Mouse (Mus musculus) kidney, postnatal 4 days (tissue): Measurements from ENCODE around the gene Cd209a.
"Not testable (repeated sequence)": the region's sequence is repeated elsewhere in the genome, so short reads cannot be mapped to it uniquely, and the experiment has no call there.

Experiments used
- DNase-seq, 2 experiments: peaks; one replicate each; pipeline ENCODE4 v3.0.0; 2021; ENCODE audit warnings: mixed read lengths in 2 of 2

Gene Cd209a

DNA sequence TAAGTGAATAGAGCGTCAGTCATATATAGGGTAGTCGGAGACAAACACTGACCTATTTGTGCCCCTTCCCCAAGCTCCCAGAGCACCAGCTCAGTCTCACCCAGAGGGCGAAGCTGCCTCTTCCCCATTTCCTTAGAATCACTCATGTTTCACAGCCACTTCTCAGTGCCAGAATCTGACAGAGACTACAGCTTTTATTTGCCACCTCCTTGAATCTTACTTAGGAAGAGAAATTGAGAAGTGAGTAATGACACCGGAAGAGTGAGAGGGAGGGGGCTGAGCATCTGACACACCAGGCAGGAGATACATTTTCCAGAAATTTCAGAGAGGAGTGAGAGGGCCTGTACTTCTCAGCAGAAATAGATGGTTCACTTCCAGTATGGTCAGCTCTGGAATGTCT lies at the start of gene Cd209a:
Gene Cd209a, minus strand, starts transcription at position 224 of the 400 bp plus-strand sequence.
- no peak for DNase-seq

DNA sequence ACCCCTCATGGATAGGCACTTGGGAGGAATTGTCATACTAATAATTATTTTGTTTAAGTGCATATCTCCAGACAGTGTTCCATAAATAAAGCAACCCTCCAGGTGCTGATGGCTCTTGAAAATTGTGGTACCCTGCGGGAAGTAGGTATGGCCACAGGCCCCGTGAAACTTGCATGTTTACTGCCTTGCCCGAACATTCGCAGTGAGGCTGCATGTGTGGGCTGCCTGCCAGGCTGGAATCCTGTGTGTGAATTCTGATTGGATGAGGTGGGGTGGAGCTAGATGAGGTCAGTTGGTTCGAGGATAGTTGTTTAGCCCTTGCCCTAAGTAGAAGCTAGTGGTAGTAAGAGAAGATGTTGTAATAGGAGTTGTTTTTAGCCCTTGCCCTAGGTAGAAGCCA lies 19.9 kb upstream of the Cd209a start:
- not testable (repeated sequence) for DNase-seq

DNA sequence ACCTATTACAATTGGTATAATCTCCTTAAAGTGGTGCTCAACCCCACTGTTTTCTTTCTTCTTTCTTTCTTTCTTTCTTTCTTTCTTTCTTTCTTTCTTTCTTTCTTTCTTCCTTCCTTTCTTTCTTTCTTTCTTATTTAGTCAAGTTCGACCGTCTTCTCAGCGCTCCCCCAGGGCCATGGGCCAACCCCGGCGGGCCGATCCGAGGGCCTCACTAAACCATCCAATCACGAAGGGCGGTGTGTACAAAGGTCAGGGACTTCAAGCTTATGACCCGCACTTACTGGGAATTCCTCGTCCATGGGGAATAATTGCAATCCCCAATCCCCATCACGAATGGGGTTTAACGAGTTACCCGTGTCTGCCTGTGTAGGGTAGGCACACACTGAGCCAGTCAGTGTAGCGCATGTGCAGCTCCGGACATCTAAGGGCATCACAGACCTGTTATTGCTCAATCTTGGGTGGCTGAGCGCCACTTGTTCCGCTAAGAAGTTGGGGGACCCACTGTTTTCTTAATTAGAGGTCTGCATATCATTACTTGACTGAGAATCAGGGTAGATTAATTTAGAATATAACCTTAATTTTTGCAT lies 5.6 kb upstream of the Cd209a start:
- DNase-seq, result peak; percentile 72 to 76

DNA sequence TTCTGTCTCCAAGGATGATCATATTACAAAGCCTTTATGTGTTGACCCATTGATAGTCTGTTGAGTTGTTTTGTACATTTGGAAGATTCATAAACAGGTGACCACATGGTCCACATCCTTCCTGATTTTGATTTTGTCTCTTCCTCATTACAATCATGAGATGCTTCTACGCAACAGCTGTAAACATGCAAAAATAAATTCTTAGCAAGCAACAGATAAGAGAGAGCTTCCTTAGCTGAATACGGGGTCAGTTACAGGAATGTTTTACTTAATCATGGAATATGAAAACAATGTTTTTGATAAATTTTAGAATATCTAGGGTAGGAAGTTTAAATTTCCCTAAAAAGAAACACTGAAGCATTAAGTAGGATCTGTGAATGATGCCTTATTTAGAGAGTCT lies 11.8 kb downstream of the Cd209a start:
- no peak for DNase-seq

DNA sequence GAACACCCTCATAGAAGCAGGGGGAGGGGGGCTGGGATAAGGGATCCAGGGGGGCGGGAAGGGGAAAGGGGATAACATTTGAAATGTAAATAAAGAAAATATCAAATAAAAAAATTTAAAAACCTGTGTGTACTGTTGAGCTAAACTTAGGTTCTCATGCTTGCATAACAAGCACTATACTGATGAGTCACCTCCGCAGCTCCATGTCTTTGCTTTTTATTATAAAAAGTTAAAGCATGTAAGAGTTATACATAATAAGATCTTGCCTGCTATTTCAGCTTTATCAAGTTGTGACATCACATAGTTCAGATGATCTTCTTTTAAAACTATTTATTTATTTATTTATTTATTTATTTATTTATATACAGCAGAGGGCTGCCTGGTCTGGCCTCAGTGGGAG lies 13.2 kb downstream of the Cd209a start:
- no peak for DNase-seq

DNA sequence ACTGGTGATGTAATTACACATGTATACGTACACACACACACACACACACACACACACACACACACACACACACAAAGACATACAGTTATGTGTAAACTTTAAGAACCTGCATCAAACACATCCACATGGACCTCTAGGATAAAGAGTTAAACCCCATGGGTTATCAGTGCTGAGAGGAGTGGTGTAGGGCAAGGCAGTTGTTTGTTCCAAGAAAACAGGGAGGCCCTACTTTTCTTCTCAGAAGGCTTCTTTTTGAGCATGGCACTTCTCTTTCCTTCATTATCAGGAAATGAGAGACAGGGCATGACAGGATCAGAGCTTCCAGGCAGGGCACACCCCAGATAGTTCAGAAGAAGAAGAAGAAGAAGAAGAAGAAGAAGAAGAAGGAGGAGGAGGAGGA lies 14.7 kb downstream of the Cd209a start:
- no peak for DNase-seq

DNA sequence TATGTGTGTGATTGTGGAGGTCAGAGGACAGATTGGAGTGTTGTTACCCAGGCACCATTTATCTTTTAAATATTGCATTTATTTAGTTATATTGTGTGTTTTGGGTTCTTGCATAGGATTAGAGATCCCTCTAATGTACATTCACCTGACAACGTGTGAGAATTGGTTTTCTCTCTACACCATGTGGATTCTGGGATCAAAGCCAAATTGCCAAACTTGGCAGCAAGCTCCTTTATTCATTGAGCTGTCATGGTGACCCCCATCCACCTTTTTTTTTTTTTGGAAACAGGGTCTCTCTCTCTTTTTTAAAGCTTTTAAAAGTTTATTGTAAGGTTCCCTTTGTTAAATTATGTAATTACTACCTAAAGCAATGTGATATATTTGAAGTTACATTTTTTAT lies 27.7 kb downstream of the Cd209a start:
- no peak for DNase-seq

DNA sequence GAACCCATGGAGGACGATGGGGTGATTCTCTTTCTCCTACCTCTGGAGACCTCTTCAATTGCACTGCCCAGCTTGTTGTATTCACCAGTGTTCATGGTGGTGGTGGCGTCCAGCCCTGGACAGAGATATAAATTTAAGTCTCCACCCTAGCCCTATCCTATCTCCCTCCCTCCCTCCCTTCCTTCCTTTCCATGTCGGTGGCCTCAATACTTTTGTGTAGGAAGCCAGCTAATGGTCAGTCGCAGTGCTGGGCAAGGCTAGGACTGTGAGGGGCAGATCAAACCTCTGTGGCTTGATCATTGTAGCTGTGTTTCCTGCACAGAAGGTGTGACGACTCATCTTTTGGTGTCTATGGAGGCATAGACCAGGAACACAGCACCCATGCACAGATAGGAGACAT lies 28.2 kb downstream of the Cd209a start, which contains the start of gene Clec4g:
Gene Clec4g, minus strand, starts transcription at position 101 of the 400 bp plus-strand sequence.
- DNase-seq, result no peak

DNA sequence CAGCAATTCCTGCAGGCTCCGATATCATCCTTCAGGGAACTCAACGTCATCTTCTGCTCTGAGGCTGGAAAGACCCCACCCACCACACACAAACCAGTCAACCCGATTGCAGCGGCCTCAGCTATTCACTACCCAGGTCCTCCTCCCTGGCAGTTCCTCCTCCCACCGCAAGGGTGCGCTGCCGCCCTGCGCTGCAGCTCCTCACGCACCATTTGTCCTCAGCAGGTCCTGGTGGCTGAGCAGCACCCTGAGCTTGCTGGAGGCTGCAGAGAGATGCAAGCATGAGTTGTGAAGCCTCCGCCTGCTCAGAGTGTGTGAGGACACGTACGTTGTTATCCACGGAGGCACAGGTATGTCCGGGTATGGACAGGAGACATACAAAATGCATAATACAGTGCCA lies 30.2 kb downstream of the Cd209a start:
- DNase-seq, result peak; percentile 80 to 83

DNA sequence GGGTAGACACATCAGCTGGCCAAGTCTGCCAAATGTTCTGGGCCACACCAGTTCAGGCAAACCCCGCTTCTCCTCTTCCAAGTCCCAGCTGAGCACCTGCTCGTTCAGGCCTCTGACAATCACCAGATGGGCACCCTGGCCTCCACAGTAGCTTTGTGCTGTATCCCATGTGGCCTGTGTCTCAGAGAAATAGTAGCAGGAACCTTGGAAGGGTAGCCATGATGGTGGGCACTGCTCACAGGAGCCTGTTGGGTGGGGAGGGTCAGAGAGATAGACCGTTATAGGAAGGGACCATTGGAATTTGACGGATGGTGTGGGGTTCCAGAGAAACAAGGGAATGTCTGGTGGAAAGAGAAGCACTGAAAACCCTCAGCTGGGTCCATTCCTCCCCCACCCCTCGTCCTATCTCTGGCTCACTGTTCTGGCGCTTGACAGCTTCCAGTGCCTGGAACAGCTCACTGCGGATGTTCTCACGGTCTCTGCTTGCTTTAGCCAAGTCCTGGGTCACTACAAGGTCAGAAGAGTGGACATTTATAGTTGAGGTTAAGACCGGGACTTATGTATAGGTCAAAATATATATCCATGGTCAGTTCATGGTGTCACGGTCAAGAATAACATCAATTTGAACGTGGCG lies 31.3 kb downstream of the Cd209a start:
- no peak for DNase-seq

DNA sequence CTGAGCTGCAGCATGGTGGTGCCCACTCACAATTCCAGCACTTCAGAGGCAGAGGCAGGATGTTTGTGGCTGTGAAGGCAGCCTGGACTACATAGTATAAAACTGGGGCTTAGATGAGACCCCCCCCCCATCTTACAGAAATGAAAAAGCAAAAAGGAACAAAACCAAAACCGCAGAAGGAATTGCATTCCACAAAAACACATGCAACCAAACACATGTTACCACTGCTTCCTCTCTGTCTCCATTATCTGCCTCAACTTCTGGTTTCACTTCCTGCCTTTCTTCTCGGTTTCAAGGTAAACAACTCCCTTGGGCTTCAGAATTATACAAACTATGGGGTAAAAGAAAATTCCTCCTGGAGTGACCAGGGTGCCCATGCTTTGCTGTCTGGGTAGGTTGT lies 37.1 kb downstream of the Cd209a start:
- no peak for DNase-seq

DNA sequence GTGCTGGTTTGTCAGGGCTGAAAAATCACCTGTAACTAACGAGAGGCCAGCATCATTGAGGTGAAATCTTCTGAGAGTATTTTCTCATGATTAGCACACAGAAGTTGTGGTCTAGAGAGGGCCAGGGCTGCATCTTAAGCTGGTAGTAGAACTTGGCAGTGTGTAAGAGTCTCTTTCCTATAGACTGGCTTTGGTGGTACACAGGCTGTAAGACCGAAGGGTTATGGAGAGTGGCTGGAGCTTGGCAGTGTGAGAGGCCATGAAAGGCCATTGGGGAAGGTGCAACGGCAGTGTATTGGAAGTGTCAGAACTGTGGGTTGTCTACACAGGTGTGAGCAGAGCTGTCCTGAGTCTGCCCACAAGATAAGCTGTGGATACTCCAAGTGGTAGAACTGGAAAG lies 38.5 kb downstream of the Cd209a start:
- no peak for DNase-seq

DNA sequence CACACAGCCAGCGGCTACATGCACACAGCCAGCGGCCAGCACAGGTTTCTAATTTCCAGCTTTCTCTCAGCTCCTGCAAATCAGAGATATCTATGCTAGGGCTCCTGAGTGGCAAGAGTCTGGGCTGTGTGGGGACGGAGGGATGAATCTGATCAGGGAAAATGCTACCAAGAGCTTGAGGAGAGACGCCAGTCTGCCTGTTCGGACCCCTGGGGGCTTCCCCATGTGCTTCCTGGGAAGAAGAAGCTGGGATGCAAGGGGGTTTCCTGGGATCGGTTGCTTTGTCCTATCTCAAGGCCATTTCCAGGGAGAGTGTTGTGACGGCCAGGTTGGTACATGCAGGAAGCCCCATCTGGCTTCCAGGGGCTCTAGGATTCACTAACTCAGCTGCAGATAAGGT lies 41.2 kb downstream of the Cd209a start:
- no peak for DNase-seq

DNA sequence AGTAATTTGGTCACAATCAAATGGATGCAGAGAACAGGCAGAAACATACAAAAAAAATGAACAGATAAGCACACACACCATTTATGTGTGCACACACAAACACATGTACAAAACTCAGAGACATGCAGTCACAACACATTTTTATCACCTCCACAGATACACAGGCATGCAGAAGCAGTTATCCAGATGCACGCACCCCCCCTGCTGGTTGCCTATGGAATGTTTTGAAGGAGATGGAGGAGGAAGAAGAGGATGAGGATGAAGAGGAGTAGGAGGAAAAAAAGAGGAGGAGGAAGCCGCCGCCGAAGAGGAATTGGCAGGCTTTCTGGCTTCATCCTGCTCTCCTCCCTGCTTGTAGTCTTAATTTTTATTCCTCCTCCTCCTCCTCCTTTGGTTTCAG lies 43.1 kb downstream of the Cd209a start:
- peak; percentile 18 to 23 for DNase-seq

DNA sequence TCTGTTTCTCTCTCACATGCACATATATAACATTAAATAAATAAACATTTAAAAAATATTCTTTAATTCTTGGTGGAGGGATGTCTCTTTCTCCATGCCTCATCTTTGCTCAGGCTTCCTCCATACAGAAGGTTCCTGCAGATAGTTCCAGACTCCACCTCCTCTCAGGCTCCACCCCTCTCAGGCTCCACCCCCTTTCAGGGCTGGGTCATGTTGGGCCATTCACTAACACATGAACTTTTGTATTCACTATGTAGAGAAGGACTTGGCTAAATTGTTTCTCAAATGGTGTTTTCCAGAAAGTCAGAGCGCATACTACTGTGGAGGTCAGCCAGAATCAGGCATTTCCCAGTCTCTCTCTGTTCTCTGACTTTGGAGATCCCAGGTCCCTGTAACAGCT lies 47.3 kb downstream of the Cd209a start:
- no peak for DNase-seq

DNA sequence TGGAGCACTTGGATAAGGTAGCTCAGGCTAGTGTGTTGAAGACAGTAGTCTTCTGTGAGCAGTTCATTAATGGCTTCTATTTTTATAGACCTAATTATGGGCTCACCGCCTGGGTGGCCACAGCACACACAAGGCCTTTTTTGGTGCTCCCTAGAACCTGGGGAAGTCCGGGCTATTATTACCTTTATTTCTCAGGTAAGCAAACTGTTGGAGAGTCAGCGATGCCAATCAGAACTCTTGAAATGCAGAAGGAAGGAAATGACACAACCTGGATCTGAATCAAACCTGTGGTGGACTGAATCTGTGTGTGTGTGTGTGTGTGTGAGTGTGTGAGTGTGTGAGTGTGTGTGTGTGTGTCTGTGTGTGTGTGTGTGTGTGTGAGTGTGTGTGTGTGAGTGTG lies 54.7 kb downstream of the Cd209a start, which contains the start of gene Fcer2a:
Gene Fcer2a, minus strand, starts transcription at position 55 of the 400 bp plus-strand sequence.
- no peak for DNase-seq
